ENCODE assay signal across 13 mouse cellular contexts in genomic region chr14:117871268-117871667, GRCm38 (mm10).
"Had no signal": no experiment of that assay in that cellular context is flagged by ENCODE, and none has a peak within 500 bp of the region (broad histone marks: within the 10 kb centered on the region; RNA-seq: fewer than 3 reads in every experiment).

No protein-coding gene starts in this region.

- ATAC-seq: midbrain, embryonic 13.5 days; midbrain, embryonic 15.5 days had no signal

- DNase-seq: lung, adult 18-20 months; lung, embryonic 14.5 days; lung, postnatal 10 days; lung, postnatal 36 days; right cerebral cortex, adult 18-20 months; right cerebral cortex, postnatal 25 days; right cerebral cortex, postnatal 4 days; spleen, adult 18-20 months; thymus, adult 2 months; thymus, postnatal 25 days; thymus, postnatal 4 days had no signal
